Mouse (Mus musculus) E14TG2a.4 (cell line): ENCODE data around the gene Sik3.

ENCODE experiments used
- CTCF ChIP-seq: conservative IDR thresholded peaks from 2 replicates; pipeline ENCODE4 v1.5.1; 2014; ENCODE audit warnings: low read length
- NANOG ChIP-seq: IDR thresholded peaks from 2 replicates; pipeline ENCODE4 v1.6.1; 2014; ENCODE audit warnings: borderline replicate concordance, low read length, mixed read lengths
- POU5F1 ChIP-seq: IDR thresholded peaks from 2 replicates; pipeline ENCODE4 v1.6.1; 2014; ENCODE audit warnings: low read length, borderline replicate concordance

DNA sequence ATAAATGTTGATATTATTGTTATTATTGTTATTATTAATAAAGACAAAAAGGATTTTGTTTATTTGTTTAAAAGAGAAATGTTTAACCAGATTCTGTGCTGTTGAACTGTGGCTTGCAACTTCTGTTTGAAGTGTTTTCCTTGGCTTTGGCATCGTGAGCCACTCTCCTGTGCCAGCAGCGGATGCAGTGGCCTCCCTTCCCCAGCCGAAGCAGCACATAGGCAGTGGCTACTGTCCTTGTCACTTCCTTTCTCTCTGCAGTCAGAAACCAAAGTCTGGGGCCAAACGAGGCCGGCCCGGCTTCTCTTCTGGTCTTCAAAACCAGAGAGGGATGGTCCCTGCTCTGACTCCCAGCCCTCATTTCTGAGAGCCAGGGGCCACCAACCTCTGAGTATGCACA is 210.5 kb downstream of the Sik3 start:
- TF ChIP-seq CTCF (no peak), NANOG (no peak), POU5F1 (no peak)
